Mouse (Mus musculus) monocyte, adult 2 months (primary cell): ENCODE data around the gene Tuba4a.

Experiments used
- DNase-seq, 2 experiments: peaks; one replicate each; pipeline ENCODE4 v3.0.0; 2022; ENCODE audit warnings: low spot score in 2 of 2, low read depth in 1 of 2

The Tuba4a gene

GRCm38 (mm10) chr1:75213096-75213495 is 6.6 kb downstream of the Tuba4a start:
- no peak for DNase-seq

GRCm38 (mm10) chr1:75212542-75212941 is 7.1 kb downstream of the Tuba4a start:
- DNase-seq, result no peak

GRCm38 (mm10) chr1:75211141-75211708 is 8.4 kb downstream of the Tuba4a start:
- no peak for DNase-seq

- peak; percentile 82 to 93 for DNase-seq
These were observed 9.3 kb downstream of the Tuba4a start, which contains the start of the genes Glb1l and Stk16 for GRCm38 (mm10) chr1:75210136-75211087. Gene Glb1l, minus strand, starts transcription at chr1:75210813. Gene Stk16, plus strand, starts transcription at chr1:75210838.

- peak in 1 of 2 experiments; percentile 31 for DNase-seq
These were observed 10.5 kb downstream of the Tuba4a start for GRCm38 (mm10) chr1:75208967-75209678.

GRCm38 (mm10) chr1:75201236-75201635 is 18.4 kb downstream of the Tuba4a start:
- DNase-seq, result no peak

- peak in 1 of 2 experiments; percentile 37 for DNase-seq
These were observed 27.2 kb downstream of the Tuba4a start for GRCm38 (mm10) chr1:75192452-75192851.

- peak; percentile 90 to 93 for DNase-seq
These were observed 27.9 kb downstream of the Tuba4a start, which contains the start of the genes Ankzf1 and Atg9a for GRCm38 (mm10) chr1:75191622-75192402. Gene Ankzf1, plus strand, starts transcription at chr1:75192151. Gene Atg9a, minus strand, starts transcription at chr1:75192196.

GRCm38 (mm10) chr1:75191258-75191621 is 28.4 kb downstream of the Tuba4a start:
- DNase-seq, result no peak

- DNase-seq, result no peak
These were observed 29.1 kb downstream of the Tuba4a start for GRCm38 (mm10) chr1:75190577-75190976.

GRCm38 (mm10) chr1:75187914-75188483 is 31.7 kb downstream of the Tuba4a start:
- DNase-seq, result peak; percentile 49 to 70

GRCm38 (mm10) chr1:75187126-75187525 is 32.5 kb downstream of the Tuba4a start:
- DNase-seq, result no peak

GRCm38 (mm10) chr1:75185495-75185894 is 34.2 kb downstream of the Tuba4a start:
- no peak for DNase-seq

- DNase-seq, result no peak
These were observed 37.5 kb downstream of the Tuba4a start for GRCm38 (mm10) chr1:75182160-75182559.

GRCm38 (mm10) chr1:75181377-75181870 is 38.2 kb downstream of the Tuba4a start:
- no peak for DNase-seq

GRCm38 (mm10) chr1:75180741-75181140 is 38.9 kb downstream of the Tuba4a start:
- DNase-seq, result no peak

GRCm38 (mm10) chr1:75180105-75180590 is 39.5 kb downstream of the Tuba4a start, which contains the start of gene Abcb6:
Gene Abcb6, minus strand, starts transcription at chr1:75180392.
- peak in 1 of 2 experiments; percentile 63 for DNase-seq

- DNase-seq, result no peak
These were observed 40.1 kb downstream of the Tuba4a start for GRCm38 (mm10) chr1:75179334-75180104.
